Mouse (Mus musculus) stomach, embryonic 15.5 days (tissue): ENCODE results near the gene Kcnmb2. TPM values are rescaled to one million over a fixed set of nuclear protein-coding genes. Genes with fewer than 3 reads are reported as not detected.

Experiments
- ATAC-seq: fragments of 200-750 bp; cut with Nextera tagmentation; 2 replicates; pipeline ENCODE4 v1.8.0; 2017; ENCODE audit warnings: low read depth, moderate number of reproducible peaks, moderate TSS enrichment; ENCODE audit not compliant: insufficient read depth, low FRiP score
- H3K27ac ChIP-seq: fragments of 300-500 bp; sonication (generic); 2 replicates; pipeline ENCODE4 v1.5.1; 2015; ENCODE audit warnings: mild to moderate bottlenecking, inconsistent platforms
- H3K27me3 ChIP-seq: fragments of 300-500 bp; sonication (generic); replicated peaks from 2 replicates; pipeline ENCODE4 v1.6.1; 2015; ENCODE audit warnings: inconsistent platforms
- H3K36me3 ChIP-seq: fragments of 300-500 bp; sonication (generic); 2 replicates; pipeline ENCODE4 v1.6.1; 2015; ENCODE audit warnings: inconsistent platforms
- H3K4me1 ChIP-seq: fragments of 300-500 bp; sonication (generic); 2 replicates; pipeline ENCODE4 v1.6.1; 2015; ENCODE audit warnings: inconsistent platforms
- H3K4me2 ChIP-seq: fragments of 300-500 bp; sonication (generic); 2 replicates; pipeline ENCODE4 v1.6.1; 2015; ENCODE audit warnings: mild to moderate bottlenecking, inconsistent platforms
- H3K4me3 ChIP-seq: fragments of 300-500 bp; sonication (generic); replicated peaks from 2 replicates; pipeline ENCODE4 v1.5.1; 2015; ENCODE audit warnings: inconsistent platforms
- H3K9ac ChIP-seq: fragments of 300-500 bp; sonication (generic); 2 replicates; pipeline ENCODE4 v1.6.1; 2015; ENCODE audit warnings: inconsistent platforms
- H3K9me3 ChIP-seq: fragments of 300-500 bp; sonication (generic); 2 replicates; pipeline ENCODE4 v1.6.1; 2016; ENCODE audit warnings: inconsistent platforms
- WGBS: fragments of 180-500 bp; shearing (Covaris S2); methylation state at CpG from one replicate; pipeline ENCODE4 v1.1.7; 2015; 5-methylcytosine and 5-hydroxymethylcytosine counted together
- polyA plus RNA-seq: library from polyadenylated mRNA; unstranded; fragments of >200 nt; fragmentation: Nextera tagmentation; extraction: Ambion mirVana; gene quantifications from 2 replicates; pipeline ENCODE4 v1.2.1, GENCODE M21; 2015

The Kcnmb2 gene
- polyA plus RNA-seq, 1 experiment from 2014 or later, result 1.8 TPM

DNA sequence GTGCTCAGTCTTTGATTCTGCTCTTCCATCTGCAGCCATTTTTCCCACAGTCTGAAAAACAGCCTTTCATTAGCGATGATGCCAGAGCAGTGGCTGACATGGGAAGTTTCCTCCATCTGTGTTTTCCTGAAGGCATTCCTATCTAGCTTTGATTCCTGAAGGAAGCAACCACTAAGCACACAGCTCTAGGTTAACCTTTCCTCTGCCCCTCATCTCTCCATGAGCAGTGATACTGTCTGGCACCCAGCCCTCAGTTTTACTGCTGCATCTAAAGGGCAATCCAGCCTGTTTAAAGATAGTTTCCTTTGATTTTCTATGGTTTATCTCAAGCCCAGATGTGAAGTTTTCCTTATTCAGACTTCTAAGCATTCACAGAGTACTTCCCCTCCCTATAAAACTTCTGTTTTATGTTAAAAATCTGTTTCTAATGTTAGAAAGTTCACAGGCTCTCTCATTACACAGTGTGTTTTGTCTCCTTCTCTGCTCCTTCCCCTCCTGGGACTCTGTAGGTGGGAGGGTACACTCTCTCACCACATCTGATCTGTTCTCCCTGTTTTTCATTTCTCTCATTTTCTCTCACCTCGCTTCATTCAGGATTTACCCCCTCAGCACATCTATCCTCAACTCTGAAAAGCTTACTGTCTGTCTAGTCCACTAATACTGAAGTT, 283.7 kb downstream of the Kcnmb2 start:
- H3K4me2 ChIP-seq, result no peak overlapping the region
- no peak overlapping the region for H3K9ac ChIP-seq
- ATAC-seq, result no peak
- no peaks in the 10 kb centered on the region for H3K27me3 ChIP-seq
- H3K36me3 ChIP-seq, result no peaks in the 10 kb centered on the region
- no peak overlapping the region for H3K4me3 ChIP-seq
- H3K27ac ChIP-seq, result no peak overlapping the region
- WGBS, result 53% methylated on average over 2 of the region's 2 CpGs
- no peaks in the 10 kb centered on the region for H3K4me1 ChIP-seq
- no peaks in the 10 kb centered on the region for H3K9me3 ChIP-seq

DNA sequence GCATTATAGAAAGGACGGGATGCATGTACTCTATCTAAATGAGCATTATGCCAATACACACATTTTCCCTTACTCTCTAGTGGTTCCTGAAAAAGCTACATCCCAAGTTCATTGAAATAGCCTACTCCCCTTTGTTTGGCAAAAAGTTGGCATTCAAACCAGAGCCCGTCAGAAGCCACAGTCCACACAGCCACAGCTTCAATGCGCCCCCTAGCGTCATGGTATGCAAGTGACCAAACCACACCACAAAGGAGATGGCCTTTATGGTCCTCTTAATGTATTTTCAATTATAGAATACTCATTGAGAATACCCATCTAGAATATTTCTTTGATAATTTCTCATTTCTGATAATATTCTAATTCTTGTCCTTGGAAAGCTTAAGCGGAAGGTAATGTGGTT, 286.2 kb downstream of the Kcnmb2 start:
- no peaks in the 10 kb centered on the region for H3K4me1 ChIP-seq
- no peak overlapping the region for H3K4me3 ChIP-seq
- H3K9ac ChIP-seq, result no peak overlapping the region
- ATAC-seq, result no peak
- no peaks in the 10 kb centered on the region for H3K9me3 ChIP-seq
- H3K27ac ChIP-seq, result no peak overlapping the region
- no peaks in the 10 kb centered on the region for H3K36me3 ChIP-seq
- 33% methylated on average over 5 of the region's 5 CpGs for WGBS
- H3K27me3 ChIP-seq, result no peaks in the 10 kb centered on the region
- no peak overlapping the region for H3K4me2 ChIP-seq

DNA sequence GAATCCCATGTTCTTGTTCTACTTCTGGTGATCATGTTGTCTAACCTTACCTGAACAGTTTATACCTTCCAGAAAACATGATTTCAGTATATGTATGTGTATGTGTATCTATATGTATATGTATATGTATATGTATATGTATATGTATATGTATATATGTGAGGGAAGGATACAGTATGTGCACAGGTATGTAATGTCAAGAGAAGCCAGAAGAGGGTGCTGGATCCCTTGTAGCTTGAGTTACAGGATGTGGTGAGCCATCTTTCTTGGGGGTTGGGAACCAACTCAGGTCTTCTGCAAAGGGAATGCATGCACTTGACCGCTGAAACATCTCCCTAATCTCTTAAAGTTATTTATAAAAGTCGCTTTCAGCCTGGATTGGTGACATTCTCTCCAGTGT, 286.6 kb downstream of the Kcnmb2 start:
- H3K36me3 ChIP-seq, result no peaks in the 10 kb centered on the region
- 82% methylated on average over 2 of the region's 2 CpGs for WGBS
- no peak for ATAC-seq
- H3K27ac ChIP-seq, result no peak overlapping the region
- H3K27me3 ChIP-seq, result no peaks in the 10 kb centered on the region
- no peaks in the 10 kb centered on the region for H3K4me1 ChIP-seq
- no peak overlapping the region for H3K4me3 ChIP-seq
- H3K4me2 ChIP-seq, result no peak overlapping the region
- no peak overlapping the region for H3K9ac ChIP-seq
- H3K9me3 ChIP-seq, result no peaks in the 10 kb centered on the region

DNA sequence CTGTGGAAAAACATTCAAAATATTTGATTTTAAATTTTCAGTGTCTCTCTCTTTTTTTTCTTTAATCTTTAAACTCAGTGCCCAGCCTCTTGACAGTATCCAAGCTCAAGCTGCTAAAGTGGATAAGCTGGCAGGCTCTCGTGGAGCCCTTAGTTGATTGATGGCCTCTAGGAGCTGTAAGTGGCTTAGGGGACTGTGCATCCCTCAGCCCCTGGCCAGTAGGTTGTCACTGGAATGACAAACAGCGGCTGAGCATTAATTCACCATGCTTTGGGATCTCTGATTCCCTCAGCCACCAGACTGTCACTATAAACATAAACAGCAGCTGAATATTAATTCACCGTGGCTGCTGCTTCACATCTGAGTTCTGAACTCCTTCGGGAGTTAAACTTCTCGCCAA, 287.6 kb downstream of the Kcnmb2 start:
- WGBS, result 41% methylated on average over 5 of the region's 5 CpGs
- H3K9ac ChIP-seq, result no peak overlapping the region
- H3K36me3 ChIP-seq, result no peaks in the 10 kb centered on the region
- no peak overlapping the region for H3K27ac ChIP-seq
- no peak for ATAC-seq
- H3K4me2 ChIP-seq, result no peak overlapping the region
- H3K4me3 ChIP-seq, result no peak overlapping the region
- H3K4me1 ChIP-seq, result no peaks in the 10 kb centered on the region
- no peaks in the 10 kb centered on the region for H3K27me3 ChIP-seq
- no peaks in the 10 kb centered on the region for H3K9me3 ChIP-seq

DNA sequence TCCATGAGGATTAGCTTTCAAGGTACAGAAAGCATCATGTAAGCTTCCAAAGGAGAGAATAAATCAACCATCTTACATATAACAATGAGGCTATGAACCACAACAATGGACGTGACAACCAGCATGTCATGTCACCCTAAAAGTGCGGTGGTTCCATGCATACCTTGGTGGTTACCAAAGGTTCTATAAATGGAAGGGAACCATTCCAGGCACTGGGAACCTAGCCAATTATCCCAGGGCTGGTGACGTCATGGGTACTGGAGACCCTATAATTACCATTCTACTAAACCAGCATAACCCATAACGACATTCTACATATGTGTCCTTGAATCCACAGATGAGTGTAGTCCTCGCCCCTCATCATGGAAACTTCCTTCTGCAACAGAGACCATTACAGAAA, 291.7 kb downstream of the Kcnmb2 start:
- Histone ChIP-seq H3K4me1 (no peaks in the 10 kb centered on the region), H3K4me2 (no peak overlapping the region), H3K4me3 (no peak overlapping the region), H3K9me3 (no peaks in the 10 kb centered on the region), H3K9ac (no peak overlapping the region), H3K27ac (no peak overlapping the region), H3K36me3 (no peaks in the 10 kb centered on the region), H3K27me3 (no peaks in the 10 kb centered on the region)
- no peak for ATAC-seq
- 81% methylated on average over 5 of the region's 5 CpGs for WGBS

DNA sequence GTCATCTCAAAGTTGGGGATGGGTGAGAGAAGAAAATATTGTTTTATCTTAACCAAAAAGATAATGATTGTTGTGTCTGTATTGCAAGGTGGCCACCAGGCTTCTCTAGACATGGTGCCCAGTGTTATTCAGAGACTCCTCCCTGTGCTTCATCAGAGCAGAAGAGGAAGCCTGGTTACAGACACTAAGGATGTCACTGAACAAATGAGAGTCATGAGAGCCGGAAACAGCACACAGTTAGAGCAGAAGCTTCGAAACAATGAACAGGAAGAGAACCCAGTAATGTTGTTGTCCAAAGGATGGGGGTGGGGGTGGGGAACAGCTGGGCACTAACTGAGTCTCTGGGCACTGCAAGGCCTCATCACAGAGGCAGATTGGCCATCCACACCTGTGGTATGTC, 324.4 kb downstream of the Kcnmb2 start:
- H3K36me3 ChIP-seq, result no peaks in the 10 kb centered on the region
- 66% methylated on average over 2 of the region's 2 CpGs for WGBS
- no peak overlapping the region for H3K4me2 ChIP-seq
- no peak for ATAC-seq
- H3K9ac ChIP-seq, result no peak overlapping the region
- no peaks in the 10 kb centered on the region for H3K9me3 ChIP-seq
- no peak overlapping the region for H3K4me3 ChIP-seq
- H3K4me1 ChIP-seq, result no peaks in the 10 kb centered on the region
- H3K27ac ChIP-seq, result no peak overlapping the region
- H3K27me3 ChIP-seq, result no peaks in the 10 kb centered on the region

DNA sequence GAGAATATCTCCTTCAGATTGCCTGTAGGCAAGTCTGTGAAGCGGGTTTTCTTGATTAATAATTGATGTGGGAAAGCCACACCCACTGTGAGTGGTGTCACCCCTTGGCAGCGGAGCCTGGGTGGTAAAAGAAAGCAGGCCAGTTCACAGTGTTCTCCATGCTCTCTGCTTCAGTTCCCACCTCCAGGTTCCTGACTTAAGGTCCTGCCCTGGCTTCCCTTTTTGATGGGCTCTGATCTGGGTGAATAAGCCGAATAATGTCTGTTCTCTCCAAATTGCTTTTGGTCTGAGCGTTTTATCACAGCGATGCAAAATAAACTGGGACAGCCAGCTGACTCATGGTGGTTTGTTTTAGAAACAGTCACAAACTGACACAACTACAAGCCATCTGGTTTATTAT, 334.5 kb downstream of the Kcnmb2 start:
- Histone ChIP-seq H3K27me3 (no peaks in the 10 kb centered on the region), H3K27ac (no peak overlapping the region), H3K4me3 (no peak overlapping the region), H3K4me1 (no peaks in the 10 kb centered on the region), H3K4me2 (no peak overlapping the region), H3K9me3 (no peaks in the 10 kb centered on the region), H3K36me3 (no peaks in the 10 kb centered on the region), H3K9ac (no peak overlapping the region)
- no peak for ATAC-seq
- WGBS, result 69% methylated on average over 5 of the region's 5 CpGs
